Mouse (Mus musculus) urinary bladder, postnatal 36 days (tissue): ENCODE measurements at regions not wholly inside any gene's neighbourhood (a gene's known extent, or its start where the extent isn't known, plus 50 kb on each side); places are given as distances from the start of the nearest gene placed in this dataset.
A peak's percentile ranks its signal among the peaks of the same experiment; 100 is the strongest.

ENCODE experiments used
- DNase-seq, 2 experiments: peaks; one replicate each; pipeline ENCODE4 v3.0.0; 2022; ENCODE audit warnings: low spot score in 2 of 2, mixed read lengths in 1 of 2

DNA sequence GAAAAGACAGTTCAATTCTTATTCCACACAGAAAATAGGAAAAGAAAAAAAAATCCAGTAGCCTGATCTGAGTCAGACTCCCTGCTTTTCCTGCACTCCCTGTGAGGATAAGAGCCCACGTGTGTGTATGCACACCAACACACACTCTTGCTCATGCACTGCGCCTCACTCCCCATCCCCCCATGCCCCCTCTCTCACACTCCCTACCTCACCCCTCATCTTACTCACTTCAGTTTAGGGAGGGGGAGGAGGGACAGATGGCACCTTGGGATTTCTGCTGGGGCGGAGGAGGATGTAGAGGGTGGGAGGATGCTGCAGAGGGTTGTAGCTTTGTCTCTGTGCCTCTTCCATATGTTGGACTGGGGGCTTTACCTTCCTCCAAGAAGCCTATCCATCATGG is 85.8 kb upstream of the Sulf2 start:
- no peak for DNase-seq

DNA sequence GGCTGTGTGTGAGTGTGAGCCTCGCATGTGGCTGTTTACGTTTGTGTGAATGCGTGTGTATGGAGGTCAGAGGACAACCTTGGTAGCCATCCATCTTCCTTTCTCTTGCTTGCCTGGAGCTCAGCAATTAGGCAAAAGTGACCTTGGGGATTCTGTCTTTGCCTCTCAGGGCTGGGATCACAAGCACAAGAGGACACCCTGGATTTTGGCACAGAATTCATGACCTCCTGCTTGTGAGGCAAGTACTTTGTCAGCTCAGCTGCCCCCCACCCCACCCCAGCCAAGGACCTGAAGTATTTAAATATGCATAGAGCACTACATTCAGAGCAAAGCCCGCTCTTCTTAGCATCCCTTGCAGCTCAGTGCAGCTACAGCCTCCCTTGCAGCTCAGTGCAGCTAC is 84.6 kb upstream of the Sulf2 start:
- no peak for DNase-seq

DNA sequence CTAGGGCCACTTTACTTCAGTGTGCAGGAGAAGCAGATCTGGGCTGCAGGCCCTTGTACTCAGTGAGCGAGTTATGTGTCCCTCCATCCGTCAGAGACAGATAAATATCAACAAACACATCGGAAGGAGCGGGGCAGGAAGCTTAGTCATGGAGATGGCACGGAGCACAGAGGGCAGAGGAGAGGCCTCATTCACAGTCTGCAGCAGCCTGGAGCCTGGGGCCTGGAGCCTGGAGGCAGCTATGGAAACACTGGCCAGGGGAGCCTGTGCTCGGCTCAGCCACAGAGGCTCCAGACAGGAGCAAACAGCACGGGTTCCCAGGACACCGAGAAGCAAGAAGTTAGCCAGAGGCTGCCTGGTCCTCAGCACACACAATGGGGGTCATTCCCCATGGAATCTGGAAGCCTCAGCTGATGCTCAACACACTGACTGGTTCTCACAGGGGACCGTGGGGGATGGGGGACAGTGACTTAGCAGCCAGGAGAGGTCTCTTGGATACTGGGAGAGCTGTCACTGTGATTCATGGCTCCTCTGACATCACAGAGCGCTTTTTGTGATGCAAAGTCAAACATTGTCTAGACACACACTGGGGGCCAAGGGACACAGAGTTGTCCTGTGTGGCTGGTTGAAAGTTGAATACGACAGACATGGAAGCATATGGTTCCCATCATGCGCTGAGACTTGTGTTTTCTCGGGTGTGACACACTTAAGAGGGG is 82.2 kb upstream of the Sulf2 start:
- DNase-seq: peak; percentile 31 to 32

DNA sequence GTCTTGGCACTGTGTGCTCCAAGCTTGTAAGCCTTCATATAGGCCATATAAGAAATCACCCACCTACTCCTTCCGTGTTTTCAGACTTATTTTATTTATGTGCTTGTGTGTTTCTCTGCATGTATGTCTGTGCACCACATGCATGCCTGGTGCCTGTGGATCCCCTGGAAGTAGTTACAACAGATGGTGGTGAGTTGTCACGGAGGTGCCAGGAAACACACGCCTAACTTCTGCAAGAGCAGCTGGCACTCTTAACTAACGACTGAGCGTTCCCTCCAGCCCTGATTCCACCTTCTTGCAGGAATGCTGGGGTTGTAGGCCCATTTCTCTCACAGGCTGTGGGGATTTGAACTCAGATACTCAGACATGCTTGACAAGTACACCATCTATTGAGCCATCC is 80.6 kb upstream of the Sulf2 start:
- no peak for DNase-seq

DNA sequence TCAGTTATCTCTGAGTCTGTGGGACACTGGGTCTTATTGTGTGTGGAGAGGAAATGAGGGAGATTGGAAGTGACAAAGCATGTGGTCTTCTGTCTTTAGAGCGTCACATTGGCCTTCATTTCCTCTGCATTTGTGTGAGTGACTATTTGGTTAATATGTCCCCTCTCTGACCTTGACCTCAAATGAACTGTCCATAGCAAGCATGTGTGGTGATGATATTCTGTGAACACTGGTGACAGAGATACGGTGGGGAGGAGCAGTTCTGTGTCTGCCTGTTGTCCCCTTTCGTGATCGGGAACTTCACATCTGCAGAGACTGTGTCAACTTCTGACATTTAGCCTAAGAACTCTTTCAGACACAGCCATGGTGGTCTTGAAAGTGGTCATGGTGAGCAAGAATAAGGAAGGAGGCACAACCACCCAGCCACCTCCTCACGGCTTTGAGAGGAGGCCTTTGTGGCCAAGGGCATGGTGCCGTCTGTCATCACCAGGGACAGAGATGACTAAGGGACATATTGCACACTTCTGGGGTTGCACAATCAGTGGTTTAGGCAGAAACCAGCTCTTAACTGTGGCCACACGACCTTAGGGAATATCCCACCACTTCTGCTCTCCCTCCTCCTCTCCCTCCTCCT is 79.2 kb upstream of the Sulf2 start:
- DNase-seq: peak in 1 of 2 experiments; percentile 58

DNA sequence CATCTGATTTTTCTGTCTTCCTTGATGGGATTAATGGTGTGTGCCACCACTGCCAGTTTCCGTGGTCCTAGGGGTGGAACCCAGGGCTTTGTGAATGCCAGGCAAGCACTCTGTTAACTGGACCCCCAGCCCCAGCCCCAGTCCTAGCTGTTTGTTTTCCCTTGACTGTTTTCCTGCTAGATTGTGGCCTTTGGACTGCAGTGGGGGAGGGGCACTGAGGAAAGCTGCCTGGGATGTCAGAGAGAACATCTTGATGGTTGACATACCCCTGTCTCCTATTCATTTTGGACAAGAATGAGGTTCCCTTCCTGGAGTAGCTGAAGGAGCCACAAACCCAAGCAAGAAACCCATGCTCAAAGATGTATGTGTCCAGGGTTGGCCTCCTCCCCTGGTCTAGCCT is 77.8 kb upstream of the Sulf2 start:
- no peak for DNase-seq

DNA sequence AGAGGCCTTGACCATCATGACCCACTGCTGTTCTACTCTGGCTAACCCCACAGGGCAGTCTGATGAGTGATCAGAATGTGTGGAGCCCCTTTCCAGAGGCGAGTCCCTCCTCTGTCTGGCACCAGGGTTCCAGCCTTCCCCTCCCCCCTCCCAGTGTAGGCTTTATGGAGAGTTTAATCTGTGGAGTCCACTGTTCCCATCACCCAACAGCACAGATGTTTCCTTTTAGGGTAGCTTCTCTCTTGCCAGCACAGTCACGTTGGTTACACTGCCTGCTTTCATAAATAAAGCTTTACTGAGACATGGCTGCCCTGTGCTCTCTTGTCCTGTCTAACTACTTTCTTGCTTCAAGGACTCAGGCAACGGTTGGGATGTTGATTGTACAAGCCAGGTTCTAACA is 76.9 kb upstream of the Sulf2 start:
- no peak for DNase-seq

DNA sequence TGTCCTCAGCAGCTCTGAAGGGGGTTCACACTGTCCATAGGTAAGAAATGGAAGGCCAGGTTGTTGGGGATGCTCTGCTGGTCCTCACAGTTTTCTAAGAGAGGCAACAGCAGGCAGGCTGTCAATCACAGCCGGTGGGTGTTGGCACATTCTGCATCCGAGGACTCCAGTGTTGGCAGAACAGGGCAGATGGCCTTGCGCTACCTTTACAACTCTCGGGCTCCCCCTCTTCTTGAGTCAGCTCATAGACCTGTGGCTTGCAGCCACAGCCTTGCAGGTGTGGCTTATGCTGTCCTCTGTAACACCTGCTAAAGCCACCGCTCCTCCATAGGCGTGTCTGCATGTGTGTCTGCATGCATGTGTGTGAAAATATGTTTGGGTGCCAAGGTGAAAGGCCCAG is 75.2 kb upstream of the Sulf2 start:
- DNase-seq: no peak

DNA sequence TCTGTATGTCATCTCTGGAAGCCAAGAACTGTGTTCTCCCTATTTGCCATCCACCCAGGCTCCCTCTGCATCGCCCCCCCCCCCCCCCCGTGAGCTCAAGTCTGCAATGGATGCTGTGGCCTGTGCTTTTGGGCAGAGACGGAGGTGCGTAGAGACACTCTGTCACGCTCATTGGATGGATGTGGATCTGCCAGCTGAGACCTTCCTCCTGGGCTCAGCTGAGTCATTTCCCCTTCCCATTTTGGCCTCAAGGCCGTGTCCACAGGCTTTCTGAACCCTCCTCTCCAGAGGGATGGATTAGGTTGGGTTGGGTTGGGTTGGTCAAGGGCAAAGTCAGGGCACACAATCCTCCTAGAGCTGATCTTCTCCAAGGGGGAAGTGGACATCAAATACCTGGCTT is 72.9 kb upstream of the Sulf2 start:
- DNase-seq: no peak

DNA sequence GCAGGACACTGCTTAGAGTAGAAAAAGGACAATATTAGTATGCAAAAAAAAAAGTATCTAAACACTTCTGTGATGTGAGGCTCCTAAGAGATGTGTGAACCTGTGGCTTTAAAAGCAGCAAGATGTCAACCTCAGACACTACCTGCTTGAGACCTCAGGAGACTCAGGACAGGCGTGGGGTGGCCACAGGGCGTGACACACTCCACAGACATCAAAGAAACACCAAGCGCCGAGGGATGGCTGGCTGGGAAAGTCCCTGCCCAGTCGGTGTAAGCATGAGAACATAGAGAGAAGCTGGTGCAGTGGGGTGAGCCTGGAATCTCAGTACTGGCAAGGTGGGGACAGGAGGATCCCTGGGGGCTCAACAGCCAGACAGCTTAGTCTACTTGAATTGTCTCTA is 72.0 kb upstream of the Sulf2 start:
- DNase-seq: no peak

DNA sequence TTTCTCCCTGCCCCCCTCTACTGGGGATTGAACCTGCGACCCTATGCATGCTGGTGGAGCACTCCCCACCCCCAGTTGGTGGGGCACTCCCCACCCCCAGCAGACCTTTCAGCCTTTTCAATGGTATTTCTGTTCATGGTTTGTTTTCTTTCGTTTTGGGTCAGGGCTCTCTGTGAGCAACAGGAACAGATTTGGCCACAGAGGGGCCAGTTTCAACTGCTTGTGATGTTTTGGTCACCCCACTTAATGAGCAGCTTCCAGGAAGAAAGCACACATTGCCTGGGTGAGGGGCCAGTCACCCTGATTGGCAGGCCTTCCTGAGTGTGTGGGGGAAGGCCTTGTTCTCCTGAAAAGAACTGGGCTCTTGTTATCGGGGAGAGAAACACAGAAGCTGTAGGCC is 71.5 kb upstream of the Sulf2 start:
- DNase-seq: no peak

DNA sequence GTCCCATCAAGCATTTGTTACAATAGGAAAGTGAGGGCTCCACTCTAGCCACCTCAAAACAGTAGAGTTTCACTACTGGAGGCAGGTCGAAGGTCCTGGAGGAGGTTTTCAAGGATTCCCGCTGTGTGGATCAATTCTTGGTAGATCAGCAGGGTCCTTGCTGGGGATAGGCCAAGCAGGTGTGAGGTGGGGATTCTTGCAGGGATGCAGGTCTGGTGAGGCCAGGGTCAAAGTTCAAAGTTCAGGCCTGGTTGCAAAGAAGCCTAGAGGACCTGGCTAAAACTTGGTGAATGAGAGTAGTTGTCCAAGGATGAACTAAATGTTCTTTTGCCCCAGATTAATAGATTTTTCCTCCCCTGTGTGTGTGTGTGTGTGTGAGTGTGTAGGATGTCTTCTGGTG is 70.9 kb upstream of the Sulf2 start:
- DNase-seq: no peak

DNA sequence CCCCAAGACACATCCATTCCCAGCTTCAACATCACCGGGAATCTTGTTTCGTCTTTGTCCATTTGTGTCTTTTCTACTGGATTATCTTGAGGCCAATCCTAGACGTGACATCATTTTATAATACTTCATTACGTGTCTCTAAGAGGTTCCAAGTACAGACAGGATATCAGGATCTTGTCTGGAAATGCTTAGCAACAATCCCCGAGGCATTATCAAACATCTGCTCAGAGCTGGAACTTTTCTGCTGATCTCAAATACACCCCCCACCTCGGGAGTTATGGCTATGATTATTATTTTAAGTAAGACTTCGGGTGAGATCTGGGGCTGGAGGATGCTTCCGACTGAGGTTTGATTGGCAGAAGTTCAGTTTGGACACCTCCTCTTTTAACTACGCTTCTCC is 69.9 kb upstream of the Sulf2 start:
- no peak for DNase-seq

DNA sequence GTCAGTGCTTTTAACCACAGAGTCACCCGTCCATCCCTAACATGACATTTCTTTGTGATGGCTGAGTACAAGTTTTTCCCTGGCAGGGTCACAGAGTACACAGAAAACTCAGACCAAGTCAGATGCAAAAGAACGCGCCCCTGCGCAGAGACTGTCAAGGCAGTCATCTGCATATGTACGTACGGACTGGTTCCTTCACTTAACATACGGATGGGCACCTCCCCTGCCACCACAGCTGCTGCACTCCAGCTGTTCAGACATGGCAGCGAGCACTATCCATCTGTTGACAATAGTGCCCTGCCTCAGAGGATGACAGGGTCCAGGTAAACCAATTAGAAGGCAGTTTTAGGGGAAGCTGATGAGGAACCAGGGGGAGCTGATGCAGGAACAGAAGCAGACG is 63.3 kb upstream of the Sulf2 start:
- no peak for DNase-seq

DNA sequence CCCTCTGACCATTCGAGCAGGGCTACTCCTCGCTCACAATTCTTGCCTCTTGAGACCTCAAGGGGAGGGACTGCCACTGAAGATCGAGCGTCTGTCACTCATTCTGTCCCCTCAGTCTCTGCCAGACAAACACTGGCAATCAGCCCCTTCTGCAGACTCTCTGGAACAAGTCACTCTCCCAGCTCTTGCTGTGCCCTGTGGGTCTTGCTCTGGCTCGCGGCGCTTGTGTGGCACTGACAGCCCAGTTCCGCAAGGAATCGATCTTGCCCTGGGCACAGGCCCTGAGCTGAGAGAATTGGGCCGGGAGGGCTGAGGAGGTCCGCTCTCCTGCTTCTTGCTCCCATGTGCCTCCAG is 61.0 kb upstream of the Sulf2 start:
- no peak for DNase-seq

DNA sequence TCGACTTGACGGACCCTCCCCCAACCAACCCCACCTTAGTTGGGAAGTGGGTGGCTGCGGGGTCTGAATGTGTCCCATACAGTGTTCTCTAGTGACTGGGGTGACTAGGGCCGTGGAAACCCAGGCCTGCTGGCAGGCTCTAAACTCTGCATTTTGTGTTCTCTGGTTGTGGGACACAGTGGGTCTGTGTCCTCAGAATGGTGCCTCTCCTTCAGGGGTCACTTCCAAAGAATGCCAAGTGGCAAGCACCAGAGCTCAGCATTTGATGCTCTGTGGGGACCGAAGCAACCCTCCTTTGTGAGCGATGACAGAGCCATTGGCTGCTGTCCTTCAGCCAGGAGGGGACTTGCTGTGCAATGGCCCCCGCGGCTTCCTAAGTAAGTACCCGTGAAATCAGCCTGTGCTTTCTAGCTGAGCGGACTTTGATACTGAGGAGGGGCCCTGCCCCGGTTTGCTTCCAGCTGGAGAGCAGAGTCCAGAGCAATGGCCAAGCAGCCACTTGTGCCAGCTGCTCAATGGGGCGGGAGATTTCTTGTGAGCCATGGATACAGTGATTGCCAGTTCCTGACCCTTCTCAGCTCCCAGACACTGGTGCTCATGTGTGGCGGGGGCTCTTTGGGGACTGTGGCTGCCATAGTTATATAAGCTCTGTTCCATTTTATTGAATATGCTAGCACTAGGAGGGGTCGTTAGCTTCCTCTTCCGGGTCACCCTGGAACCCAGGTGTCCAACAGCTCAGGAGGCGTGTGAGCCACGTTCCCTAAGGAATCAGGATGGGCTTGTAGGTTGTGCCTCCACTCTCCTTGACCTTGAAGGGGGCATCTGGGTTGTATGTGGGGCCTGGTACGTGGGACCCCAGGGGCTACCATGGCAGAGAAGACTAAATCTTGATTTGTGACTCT is 60.4 kb upstream of the Sulf2 start:
- DNase-seq: no peak

DNA sequence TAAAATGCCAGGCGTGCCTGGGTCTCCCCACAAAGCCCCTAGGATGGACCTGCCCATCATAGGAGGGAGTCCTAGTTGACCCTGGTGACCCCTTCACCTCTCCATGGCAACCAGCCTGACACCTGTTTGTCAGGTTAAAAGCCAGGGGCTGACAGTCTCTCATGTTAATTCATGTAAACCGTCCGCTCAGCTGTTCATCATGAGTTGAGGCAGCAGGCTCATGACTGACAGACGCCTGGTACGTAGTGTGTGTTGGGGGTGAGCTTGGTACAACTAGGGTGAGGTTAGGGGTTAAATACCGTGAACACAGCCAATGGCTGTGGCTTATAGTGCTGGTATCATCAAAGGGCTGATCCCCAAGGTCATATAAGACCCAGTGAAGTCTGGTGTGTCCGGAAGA is 59.7 kb upstream of the Sulf2 start:
- DNase-seq: no peak

DNA sequence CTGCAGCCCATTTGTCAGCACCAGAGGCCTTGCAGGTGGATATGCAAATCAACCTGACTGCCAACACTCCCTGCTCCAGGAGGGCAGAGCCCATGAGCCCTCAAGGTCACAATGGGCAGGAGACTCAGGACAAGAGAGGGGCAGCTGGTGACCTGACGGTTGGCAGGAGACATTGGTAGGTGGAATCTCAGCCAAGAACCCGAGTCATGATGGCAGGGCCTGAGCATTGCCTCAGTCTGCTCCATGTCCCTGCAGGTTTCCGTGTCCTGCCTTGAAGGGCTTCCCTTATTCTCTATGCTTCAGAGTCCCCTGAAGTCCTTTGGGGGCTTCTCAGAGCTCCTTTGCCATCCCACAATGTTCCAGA is 51.7 kb upstream of the Sulf2 start:
- no peak for DNase-seq

DNA sequence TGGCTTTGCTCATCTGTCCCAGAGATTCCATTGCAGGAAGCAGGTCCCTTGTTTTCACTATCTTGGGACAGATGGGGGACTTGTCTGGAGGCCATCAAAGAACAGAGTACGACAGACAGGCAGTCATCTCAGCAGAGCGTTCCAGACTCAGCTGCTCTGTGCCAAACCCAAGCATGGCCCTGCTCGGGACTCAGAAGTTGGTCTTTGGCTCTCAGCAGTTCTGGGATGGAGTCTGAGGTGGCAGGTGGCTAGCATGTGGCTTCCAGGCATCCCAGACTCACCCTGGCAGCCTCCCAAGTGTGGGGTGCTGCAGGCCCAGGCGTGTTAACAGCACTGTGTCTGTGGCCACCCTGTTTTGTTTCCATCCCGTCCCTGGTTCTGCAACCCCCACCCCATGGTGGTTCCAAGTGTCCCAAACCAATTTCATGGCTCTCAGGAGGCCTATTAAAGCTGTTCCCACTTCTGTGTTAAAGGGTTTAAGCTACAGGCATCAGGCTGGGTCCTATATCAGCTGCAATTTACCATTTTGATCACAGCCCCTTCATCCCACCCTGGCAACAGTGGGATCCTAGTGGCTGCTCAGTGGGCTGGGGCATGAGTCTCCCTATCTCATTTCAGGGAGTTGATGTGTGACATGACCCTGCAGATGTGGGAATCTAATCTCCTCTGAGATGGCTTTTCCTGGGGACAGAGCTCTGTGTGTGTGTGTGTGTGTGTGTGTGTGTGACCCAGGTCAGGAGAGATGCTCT is 51.1 kb upstream of the Sulf2 start:
- no peak for DNase-seq
